Mouse (Mus musculus): ENCODE data around the gene Aldh1b1. TPM values are rescaled to one million over a fixed set of nuclear protein-coding genes. Genes with fewer than 3 reads are reported as not detected.

Aldh1b1 gene
- polyA plus RNA-seq, 1 experiment from 2014 or later = 350 TPM

DNA sequence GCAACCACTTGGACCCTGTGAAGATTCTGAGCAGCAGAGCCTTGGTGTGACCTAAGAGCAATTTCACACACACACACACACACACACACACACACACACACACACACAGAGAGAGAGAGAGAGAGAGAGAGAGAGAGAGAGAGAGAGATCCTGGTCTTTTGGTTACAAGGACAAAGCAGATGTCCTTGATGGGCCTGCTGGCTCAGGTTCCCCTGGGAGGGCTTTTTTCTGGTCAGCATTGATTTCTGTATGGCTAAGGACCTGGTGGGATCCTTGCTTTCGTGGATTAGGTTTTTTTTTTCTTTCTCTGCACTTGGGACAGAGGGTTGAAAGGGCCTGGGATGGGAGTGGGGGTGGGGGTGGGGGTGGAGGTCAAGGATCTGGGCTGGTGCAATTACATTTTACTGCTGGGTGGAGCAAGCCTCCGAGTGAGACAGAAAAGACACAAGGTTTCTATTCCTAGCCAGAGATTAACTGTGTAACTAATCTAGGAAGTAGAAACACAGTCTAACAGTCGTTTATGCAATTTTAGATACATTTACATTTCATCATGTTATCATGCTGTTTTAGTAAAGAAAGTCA, 1.2 kb downstream of the Aldh1b1 start:
- Histone ChIP-seq H3K4me1 (replicated peaks; ENCODE audit: control insufficient read depth, insufficient read depth, low read length) (no peaks in the 10 kb centered on the region; the same call in 1 of the 2 replicates), H3K27me3 (replicated peaks; ENCODE audit: control insufficient read depth, insufficient read depth, low read length) (no peaks in the 10 kb centered on the region), H3K9me3 (ENCODE audit: control insufficient read depth) (no peaks in the 10 kb centered on the region), H3K4me2 (replicated peaks; ENCODE audit: low read depth) (peak overlapping the region; percentile 74), H3K9ac (ENCODE audit: low read depth, low read length) (peak overlapping the region; percentile 45), H3K27ac (ENCODE audit: low read depth, low read length) (peak overlapping the region; percentile 82), H3K36me3 (ENCODE audit: control insufficient read depth, insufficient read depth) (peaks cover 29% of the 10 kb centered on the region), H3K4me3 (ENCODE audit: low read depth, low read length) (peak overlapping the region; percentile 61)
- WGBS = 17% methylated on average over 3 of the region's 3 CpGs
- no peak for TF ChIP-seq CTCF (IDR thresholded peaks at IDR 0.05; ENCODE audit: low read depth)
- ATAC-seq = peak; percentile 57

DNA sequence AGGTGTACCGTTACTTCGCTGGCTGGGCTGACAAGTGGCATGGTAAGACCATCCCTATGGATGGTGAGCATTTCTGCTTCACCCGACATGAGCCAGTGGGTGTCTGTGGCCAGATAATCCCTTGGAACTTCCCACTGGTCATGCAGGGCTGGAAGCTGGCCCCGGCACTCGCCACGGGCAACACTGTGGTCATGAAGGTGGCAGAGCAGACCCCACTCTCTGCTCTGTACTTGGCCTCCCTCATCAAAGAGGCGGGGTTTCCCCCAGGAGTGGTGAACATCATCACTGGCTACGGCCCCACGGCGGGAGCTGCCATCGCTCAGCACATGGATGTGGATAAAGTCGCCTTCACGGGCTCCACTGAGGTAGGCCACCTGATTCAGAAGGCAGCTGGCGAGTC, 4.1 kb downstream of the Aldh1b1 start:
- 86% methylated on average over 14 of the region's 14 CpGs for WGBS

DNA sequence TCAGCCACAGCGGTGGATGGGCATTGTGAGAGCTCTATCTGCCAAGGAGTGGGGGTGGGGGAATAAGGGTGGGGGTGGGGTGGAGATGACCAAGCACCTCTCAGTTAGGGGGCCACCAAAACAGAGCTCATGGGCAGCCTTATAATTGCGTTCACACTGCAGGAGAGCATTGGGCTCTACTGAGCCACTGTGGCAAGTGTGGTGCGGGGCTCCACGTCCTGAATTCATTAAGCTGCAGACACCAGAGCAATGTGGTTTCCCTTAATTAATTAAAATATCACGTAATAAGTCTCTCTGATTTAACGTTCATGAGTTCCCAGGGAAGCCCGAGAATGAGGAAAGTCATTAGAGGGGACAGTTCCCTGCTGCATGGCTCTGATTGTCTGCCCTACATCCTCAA, 9.2 kb downstream of the Aldh1b1 start:
- ATAC-seq = no peak
- peaks cover 30% of the 10 kb centered on the region for H3K36me3 ChIP-seq (ENCODE audit: control insufficient read depth, insufficient read depth)
- no peak for TF ChIP-seq CTCF (IDR thresholded peaks at IDR 0.05; ENCODE audit: low read depth)
- H3K27me3 ChIP-seq (replicated peaks; ENCODE audit: control insufficient read depth, insufficient read depth, low read length) = no peaks in the 10 kb centered on the region
- no peak overlapping the region for H3K4me2 ChIP-seq (replicated peaks; ENCODE audit: low read depth)
- WGBS = 62% methylated on average over 7 of the region's 7 CpGs
- no peak overlapping the region for H3K27ac ChIP-seq (ENCODE audit: low read depth, low read length)
- no peaks in the 10 kb centered on the region for H3K9me3 ChIP-seq (ENCODE audit: control insufficient read depth)
- H3K9ac ChIP-seq (ENCODE audit: low read depth, low read length) = no peak overlapping the region
- no peaks in the 10 kb centered on the region for H3K4me1 ChIP-seq (replicated peaks; ENCODE audit: control insufficient read depth, insufficient read depth, low read length)
- no peak overlapping the region for H3K4me3 ChIP-seq (ENCODE audit: low read depth, low read length)

More for the DNA sequence above, 4.1 kb downstream of the Aldh1b1 start:
- ATAC-seq = no peak
- Histone ChIP-seq H3K4me2 (replicated peaks; ENCODE audit: low read depth) (peak overlapping the region; percentile 49; the same call in 1 of the 2 replicates), H3K4me3 (ENCODE audit: low read depth, low read length) (no peak overlapping the region), H3K4me1 (replicated peaks; ENCODE audit: control insufficient read depth, insufficient read depth, low read length) (no peaks in the 10 kb centered on the region; the same call in 1 of the 2 replicates), H3K9ac (ENCODE audit: low read depth, low read length) (no peak overlapping the region), H3K27me3 (replicated peaks; ENCODE audit: control insufficient read depth, insufficient read depth, low read length) (no peaks in the 10 kb centered on the region), H3K9me3 (ENCODE audit: control insufficient read depth) (no peaks in the 10 kb centered on the region), H3K36me3 (ENCODE audit: control insufficient read depth, insufficient read depth) (peaks cover 39% of the 10 kb centered on the region), H3K27ac (ENCODE audit: low read depth, low read length) (no peak overlapping the region)
- no peak for TF ChIP-seq CTCF (IDR thresholded peaks at IDR 0.05; ENCODE audit: low read depth)

DNA sequence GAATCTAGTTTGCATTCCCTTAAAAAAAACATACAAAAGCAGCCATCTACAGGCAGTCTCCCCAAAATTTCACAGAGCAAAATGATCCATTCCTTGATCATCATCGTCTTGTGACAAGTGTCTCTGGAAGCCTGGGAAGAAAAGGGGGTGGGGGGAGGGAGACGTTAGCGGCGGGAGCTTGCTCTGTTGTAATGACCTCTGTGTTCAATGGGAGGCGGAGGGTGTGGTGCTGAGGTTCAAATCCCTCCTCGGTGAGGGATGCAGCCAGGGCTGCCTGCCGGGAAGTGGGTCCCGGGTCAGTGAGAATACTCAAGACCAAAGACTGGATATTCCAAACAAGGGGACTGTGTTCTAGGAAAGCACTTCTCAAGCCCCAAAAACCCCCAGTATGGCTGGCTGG, 12.4 kb downstream of the Aldh1b1 start:
- no peak overlapping the region for H3K4me3 ChIP-seq (ENCODE audit: low read depth, low read length)
- TF ChIP-seq CTCF (IDR thresholded peaks at IDR 0.05; ENCODE audit: low read depth) = no peak
- H3K27me3 ChIP-seq (replicated peaks; ENCODE audit: control insufficient read depth, insufficient read depth, low read length) = no peaks in the 10 kb centered on the region
- no peak overlapping the region for H3K9ac ChIP-seq (ENCODE audit: low read depth, low read length)
- 30% methylated on average over 8 of the region's 8 CpGs for WGBS
- H3K9me3 ChIP-seq (ENCODE audit: control insufficient read depth) = no peaks in the 10 kb centered on the region
- ATAC-seq = no peak
- no peak overlapping the region for H3K4me2 ChIP-seq (replicated peaks; ENCODE audit: low read depth)
- H3K27ac ChIP-seq (ENCODE audit: low read depth, low read length) = no peak overlapping the region
- H3K4me1 ChIP-seq (replicated peaks; ENCODE audit: control insufficient read depth, insufficient read depth, low read length) = no peaks in the 10 kb centered on the region
- no peaks in the 10 kb centered on the region for H3K36me3 ChIP-seq (ENCODE audit: control insufficient read depth, insufficient read depth)

DNA sequence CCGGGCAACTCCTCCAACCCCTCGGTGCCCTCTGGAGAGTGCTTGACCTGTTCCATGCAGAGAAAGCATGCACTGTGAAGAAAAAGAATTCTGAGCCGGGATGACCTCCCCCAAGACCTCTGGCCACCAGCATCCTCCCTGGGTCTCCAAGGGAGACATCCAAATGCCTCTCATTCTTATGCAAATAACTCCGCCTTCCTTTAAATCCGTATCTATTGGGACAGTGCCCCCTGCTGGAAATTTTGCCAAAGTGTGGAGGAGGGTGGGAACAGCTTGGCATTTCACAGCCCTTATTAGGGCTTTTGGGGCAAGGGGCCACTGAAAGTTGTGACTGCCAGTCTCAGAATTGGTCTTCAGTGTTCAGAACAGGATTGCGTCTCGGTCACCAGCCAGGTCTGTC, 16.7 kb downstream of the Aldh1b1 start:
- H3K27me3 ChIP-seq (replicated peaks; ENCODE audit: control insufficient read depth, insufficient read depth, low read length) = no peaks in the 10 kb centered on the region
- no peaks in the 10 kb centered on the region for H3K9me3 ChIP-seq (ENCODE audit: control insufficient read depth)
- H3K36me3 ChIP-seq (ENCODE audit: control insufficient read depth, insufficient read depth) = no peaks in the 10 kb centered on the region
- 43% methylated on average over 7 of the region's 7 CpGs for WGBS
- no peak overlapping the region for H3K27ac ChIP-seq (ENCODE audit: low read depth, low read length)
- no peak overlapping the region for H3K9ac ChIP-seq (ENCODE audit: low read depth, low read length)
- no peak overlapping the region for H3K4me2 ChIP-seq (replicated peaks; ENCODE audit: low read depth)
- H3K4me1 ChIP-seq (replicated peaks; ENCODE audit: control insufficient read depth, insufficient read depth, low read length) = no peaks in the 10 kb centered on the region; the same call in 1 of the 2 replicates
- ATAC-seq = no peak
- TF ChIP-seq CTCF (IDR thresholded peaks at IDR 0.05; ENCODE audit: low read depth) = peak; percentile 80
- H3K4me3 ChIP-seq (ENCODE audit: low read depth, low read length) = no peak overlapping the region

DNA sequence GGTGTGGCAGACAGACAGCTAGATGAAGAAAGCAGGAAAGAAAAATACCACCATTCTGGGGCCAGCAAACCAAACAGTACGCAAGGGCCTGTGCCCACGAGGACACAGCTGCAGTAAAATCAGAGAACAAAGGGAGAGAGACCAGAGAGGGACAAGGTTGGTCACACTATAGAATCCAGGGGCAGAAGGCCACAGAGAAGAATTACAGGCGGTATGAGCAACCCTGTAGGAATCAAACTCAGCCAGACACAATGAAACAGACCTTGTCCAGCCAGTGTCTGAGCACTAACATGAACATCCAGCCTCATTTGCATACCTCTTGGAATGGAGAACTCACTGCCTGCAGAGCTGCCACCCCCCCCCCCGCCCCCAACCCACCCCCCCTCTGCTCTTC, 20.0 kb downstream of the Aldh1b1 start:
- WGBS = 48% methylated on average over 3 of the region's 4 CpGs
- TF ChIP-seq CTCF (IDR thresholded peaks at IDR 0.05; ENCODE audit: low read depth) = no peak
- ATAC-seq = no peak
- no peaks in the 10 kb centered on the region; the same call in 1 of the 2 replicates for H3K4me1 ChIP-seq (replicated peaks; ENCODE audit: control insufficient read depth, insufficient read depth, low read length)
- peak overlapping the region; percentile 59 for H3K4me2 ChIP-seq (replicated peaks; ENCODE audit: low read depth)
- no peak overlapping the region for H3K4me3 ChIP-seq (ENCODE audit: low read depth, low read length)
- H3K9ac ChIP-seq (ENCODE audit: low read depth, low read length) = no peak overlapping the region
- no peaks in the 10 kb centered on the region for H3K9me3 ChIP-seq (ENCODE audit: control insufficient read depth)
- H3K27me3 ChIP-seq (replicated peaks; ENCODE audit: control insufficient read depth, insufficient read depth, low read length) = 0 out of 2 replicates have a peak, but pooled peaks cover 1% of the 10 kb centered on the region
- H3K36me3 ChIP-seq (ENCODE audit: control insufficient read depth, insufficient read depth) = no peaks in the 10 kb centered on the region
- H3K27ac ChIP-seq (ENCODE audit: low read depth, low read length) = no peak overlapping the region

All from intestine, postnatal 0 days (tissue).